Mouse (Mus musculus) kidney, postnatal 0 days (tissue): Measurements from ENCODE around the gene Ptpn7. TPM values are rescaled to one million over a fixed set of nuclear protein-coding genes. Genes with fewer than 3 reads are reported as not detected.

Experiments used
- ATAC-seq: fragments of 200-750 bp; cut with Nextera tagmentation; replicated peaks from 2 replicates; pipeline ENCODE4 v1.8.0; 2017; ENCODE audit warnings: low read depth, moderate number of reproducible peaks, moderate TSS enrichment, moderate library complexity; ENCODE audit not compliant: low FRiP score
- DNase-seq: peaks from one replicate; pipeline ENCODE4 v3.0.0-alpha.2; 2016; ENCODE audit warnings: low spot score
- H3K27ac ChIP-seq: fragments of 300-500 bp; sonication (generic); 2 replicates; pipeline ENCODE4 v1.5.1; 2014; ENCODE audit warnings: mild to moderate bottlenecking
- H3K27me3 ChIP-seq: fragments of 300-500 bp; sonication (generic); 2 replicates; pipeline ENCODE4 v1.6.1; 2014; ENCODE audit warnings: low read length, mixed read lengths; ENCODE audit not compliant: insufficient read depth
- H3K36me3 ChIP-seq: fragments of 300-500 bp; sonication (generic); 2 replicates; pipeline ENCODE4 v1.6.1; 2014; ENCODE audit warnings: low read length, mixed read lengths; ENCODE audit not compliant: insufficient read depth
- H3K4me1 ChIP-seq: fragments of 300-500 bp; sonication (generic); replicated peaks from 2 replicates; pipeline ENCODE4 v1.6.1; 2014; ENCODE audit warnings: antibody characterized with exemption, low read length, mixed read lengths; ENCODE audit not compliant: insufficient read depth
- H3K4me2 ChIP-seq: fragments of 300-500 bp; sonication (generic); 2 replicates; pipeline ENCODE4 v1.6.1; 2014; ENCODE audit warnings: mild to moderate bottlenecking, low read length, moderate library complexity, mixed read lengths
- H3K4me3 ChIP-seq: fragments of 300-500 bp; sonication (generic); replicated peaks from 2 replicates; pipeline ENCODE4 v1.5.1; 2014; ENCODE audit warnings: low read depth, low read length
- H3K9ac ChIP-seq: fragments of 300-500 bp; sonication (generic); 2 replicates; pipeline ENCODE4 v1.6.1; 2014; ENCODE audit warnings: low read depth, low read length
- H3K9me3 ChIP-seq: fragments of 300-500 bp; sonication (generic); replicated peaks from 2 replicates; pipeline ENCODE4 v1.6.1; 2016; ENCODE audit warnings: low read length, inconsistent platforms, mixed read lengths
- CTCF ChIP-seq: IDR thresholded peaks from 2 replicates; pipeline ENCODE4 v1.5.1; 2016; ENCODE audit warnings: antibody characterized with exemption, low read depth, mild to moderate bottlenecking, moderate library complexity
- WGBS: fragments of 180-500 bp; shearing (Covaris S2); extraction: QIAGEN DNeasy Blood & Tissue Kit; methylation state at CpG from one replicate; pipeline ENCODE4 v1.1.7; 2014; 5-methylcytosine and 5-hydroxymethylcytosine counted together
- polyA plus RNA-seq: library from polyadenylated mRNA; unstranded; fragments of >200 nt; fragmentation: Nextera tagmentation; extraction: Ambion mirVana; gene quantifications from 2 replicates; pipeline ENCODE4 v1.2.1, GENCODE M21; 2015

Ptpn7 gene
- 0.38 and 0.42 TPM in 2 replicates for polyA plus RNA-seq

GRCm38 (mm10) chr1:135132473-135132872 is at the start of gene Ptpn7:
TSS of gene Ptpn7 (plus strand) at chr1:135132700.
- Histone ChIP-seq H3K4me2 (no peak within 1 kb of the TSS), H3K9me3 (no peaks in the 10 kb centered on the region), H3K4me3 (no peak within 1 kb of the TSS), H3K36me3 (no peaks in the 10 kb centered on the region), H3K4me1 (peaks cover 7% of the 10 kb centered on the region; the same call in 1 of the 2 replicates), H3K27ac (no peak within 1 kb of the TSS), H3K9ac (no peak within 1 kb of the TSS), H3K27me3 (no peaks in the 10 kb centered on the region)
- ATAC-seq (peak; percentile 64; the same call in 1 of the 2 replicates), DNase-seq (peak; percentile 86)
- TF ChIP-seq CTCF, result peak; percentile 87
- WGBS, result 21% methylated on average over 10 of the region's 10 CpGs

GRCm38 (mm10) chr1:135083465-135083864 is 49.0 kb upstream of the Ptpn7 start:
- TF ChIP-seq CTCF, result no peak
- no peak for DNase-seq

GRCm38 (mm10) chr1:135085296-135085871 is 47.1 kb upstream of the Ptpn7 start:
- H3K4me1 ChIP-seq, result no peaks in the 10 kb centered on the region
- 0 out of 2 replicates have a peak overlapping the region, but pooled peaks have one; percentile 4 for H3K4me3 ChIP-seq
- ATAC-seq (no peak), DNase-seq (no peak)
- H3K27ac ChIP-seq, result no peak overlapping the region
- no peak overlapping the region for H3K9ac ChIP-seq
- peaks cover 14% of the 10 kb centered on the region; the same call in 1 of the 2 replicates for H3K27me3 ChIP-seq
- H3K36me3 ChIP-seq, result no peaks in the 10 kb centered on the region
- H3K9me3 ChIP-seq, result no peaks in the 10 kb centered on the region
- peak overlapping the region; percentile 26 for H3K4me2 ChIP-seq
- TF ChIP-seq CTCF, result no peak
- WGBS, result 12% methylated on average over 25 of the region's 28 CpGs

More at GRCm38 (mm10) chr1:135083465-135083864, 49.0 kb upstream of the Ptpn7 start:
- no peaks in the 10 kb centered on the region for H3K36me3 ChIP-seq
- H3K9me3 ChIP-seq, result no peaks in the 10 kb centered on the region
- H3K27me3 ChIP-seq, result peaks cover 14% of the 10 kb centered on the region; the same call in 1 of the 2 replicates
- no peak overlapping the region for H3K4me3 ChIP-seq
- no peak overlapping the region for H3K4me2 ChIP-seq
- no peak for ATAC-seq
- WGBS, result 69% methylated on average over 9 of the region's 9 CpGs
- no peak overlapping the region for H3K27ac ChIP-seq
- no peaks in the 10 kb centered on the region for H3K4me1 ChIP-seq
- H3K9ac ChIP-seq, result no peak overlapping the region

- no peak for TF ChIP-seq CTCF
- ATAC-seq, result no peak
- no peak for DNase-seq
Measured at GRCm38 (mm10) chr1:135086015-135086414, 46.5 kb upstream of the Ptpn7 start.

GRCm38 (mm10) chr1:135087414-135087813 is 45.1 kb upstream of the Ptpn7 start:
- H3K4me2 ChIP-seq, result no peak overlapping the region

More at GRCm38 (mm10) chr1:135086015-135086414, 46.5 kb upstream of the Ptpn7 start:
- H3K27ac ChIP-seq, result no peak overlapping the region
- H3K9me3 ChIP-seq, result no peaks in the 10 kb centered on the region
- no peaks in the 10 kb centered on the region for H3K36me3 ChIP-seq
- H3K4me2 ChIP-seq, result no peak overlapping the region
- no peak overlapping the region for H3K9ac ChIP-seq
- H3K4me3 ChIP-seq, result no peak overlapping the region
- peaks cover 14% of the 10 kb centered on the region; the same call in 1 of the 2 replicates for H3K27me3 ChIP-seq
- no peaks in the 10 kb centered on the region for H3K4me1 ChIP-seq
- WGBS, result 27% methylated on average over 7 of the region's 7 CpGs

GRCm38 (mm10) chr1:135089626-135090025 is 42.9 kb upstream of the Ptpn7 start:
- H3K27me3 ChIP-seq, result 0 out of 2 replicates have a peak, but pooled peaks cover 9% of the 10 kb centered on the region
- H3K4me3 ChIP-seq, result no peak overlapping the region

More at GRCm38 (mm10) chr1:135087414-135087813, 45.1 kb upstream of the Ptpn7 start:
- DNase-seq (no peak), ATAC-seq (no peak)
- Histone ChIP-seq H3K27me3 (peaks cover 14% of the 10 kb centered on the region; the same call in 1 of the 2 replicates), H3K4me3 (no peak overlapping the region), H3K9me3 (no peaks in the 10 kb centered on the region), H3K4me1 (no peaks in the 10 kb centered on the region), H3K9ac (no peak overlapping the region), H3K27ac (no peak overlapping the region), H3K36me3 (no peaks in the 10 kb centered on the region)
- 71% methylated on average over 1 of the region's 1 CpGs for WGBS
- TF ChIP-seq CTCF, result no peak

More at GRCm38 (mm10) chr1:135089626-135090025, 42.9 kb upstream of the Ptpn7 start:
- H3K9me3 ChIP-seq, result no peaks in the 10 kb centered on the region
- DNase-seq, result no peak
- no peak overlapping the region for H3K9ac ChIP-seq
- no peak overlapping the region for H3K4me2 ChIP-seq
- H3K36me3 ChIP-seq, result no peaks in the 10 kb centered on the region
- H3K4me1 ChIP-seq, result no peaks in the 10 kb centered on the region
- TF ChIP-seq CTCF, result no peak
- no peak for ATAC-seq
- 79% methylated on average over 10 of the region's 10 CpGs for WGBS
- H3K27ac ChIP-seq, result no peak overlapping the region
